Comparison of ENCODE assay signal across 8 mouse cellular contexts in the genomic region with DNA sequence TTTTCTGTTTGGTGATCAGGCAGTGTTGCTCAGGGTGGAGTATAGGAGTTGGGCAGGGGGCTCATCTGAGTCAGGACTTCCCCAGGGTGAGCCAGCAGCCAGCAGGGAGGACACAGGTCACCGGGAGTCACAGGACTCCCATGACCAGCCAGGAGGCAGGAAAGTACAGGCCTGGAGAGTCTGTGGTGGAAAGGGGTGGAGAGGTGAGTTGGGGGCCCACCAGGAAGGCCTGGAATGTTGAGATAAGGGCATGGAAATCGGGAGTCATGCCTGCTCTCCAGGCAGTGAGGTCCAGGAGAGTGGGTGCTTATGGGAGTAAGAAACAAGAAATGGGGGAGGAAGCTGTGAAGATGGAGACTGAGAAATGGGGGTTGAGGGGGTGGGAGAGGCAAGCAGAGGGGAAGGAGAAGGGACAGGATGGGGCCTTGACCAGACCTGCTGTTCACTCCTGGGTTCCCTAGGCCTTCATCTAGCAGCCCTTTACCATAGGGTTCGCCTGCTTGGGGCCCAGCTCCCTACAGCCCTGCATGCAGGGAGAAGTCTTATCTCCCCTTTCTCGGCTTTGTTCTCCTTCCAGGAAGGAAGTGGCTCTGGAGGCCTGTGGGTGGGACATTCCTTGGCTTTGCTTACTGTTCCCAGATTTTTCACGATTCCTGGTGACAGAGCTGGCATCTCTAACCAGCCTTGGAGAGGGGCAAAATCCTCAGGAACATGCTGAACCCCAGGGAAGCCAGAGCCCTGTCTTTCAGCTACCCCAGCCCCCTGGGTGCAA. TPM values are rescaled to one million over a fixed set of nuclear protein-coding genes. Genes with fewer than 3 reads are reported as not detected.
DNase-seq lines count a peak whose midpoint lies in the region; ATAC-seq and TF ChIP-seq lines count a peak whose summit lies in the region.

No protein-coding gene starts in this region.

- intact Hi-C loops in left cerebral cortex, adult 2 months (cut with DNase I), result loop anchor here (1.0 kb wide), 1 partner anchor 21 kb away; no protein-coding TSS in a partner anchor
- intact Hi-C loops in left cerebral cortex, postnatal 4 days (cut with DNase I), result loop anchor here (10.0 kb wide), 1 partner anchor 202 kb away; the partner anchor contains the start of gene Rara

- no peaks in the 10 kb centered on the region for H3K36me3 ChIP-seq in heart, embryonic 12.5 days

- H3K4me2 ChIP-seq in heart, embryonic 12.5 days, result peak overlapping the region; percentile 29

- H3K27me3 ChIP-seq in heart, embryonic 12.5 days (replicated peaks), result no peaks in the 10 kb centered on the region

- DNase-seq in left cerebral cortex, adult 2 months (ENCODE audit: extremely low spot score in 1 of 2, low spot score in 2 of 2), result peak in 1 of 2 experiments; percentile 48
- DNase-seq in left cerebral cortex, postnatal 4 days, result no peak
- DNase-seq in kidney, postnatal 14 days, result peak; percentile 52
- peak; percentile 79 for DNase-seq in lung, postnatal 36 days
- no peak for DNase-seq in embryo, embryonic 11 days
- no peak for DNase-seq in spleen, postnatal 4 days (ENCODE audit: low spot score in 2 of 2)
- no peak for DNase-seq in cerebellum, postnatal 10 days

- H3K9me3 ChIP-seq in heart, embryonic 12.5 days (replicated peaks), result no peaks in the 10 kb centered on the region

- peak overlapping the region; percentile 89 for H3K27ac ChIP-seq in left cerebral cortex, adult 2 months
- peak overlapping the region; percentile 90 for H3K27ac ChIP-seq in heart, embryonic 12.5 days (ENCODE audit: poor library complexity, severe bottlenecking)

- 10% methylated on average over 5 of the region's 5 CpGs for WGBS in heart, embryonic 12.5 days

- H3K4me3 ChIP-seq in left cerebral cortex, adult 2 months, result no peak overlapping the region
- no peak overlapping the region for H3K4me3 ChIP-seq in heart, embryonic 12.5 days

- peak; percentile 73 for ATAC-seq in heart, embryonic 12.5 days (ENCODE audit: insufficient number of reproducible peaks, low FRiP score)

- peak overlapping the region; percentile 24; the same call in 1 of the 2 replicates for H3K9ac ChIP-seq in heart, embryonic 12.5 days

- TF ChIP-seq CTCF in left cerebral cortex, adult 2 months (IDR thresholded peaks at IDR 0.05), result no peak

- H3K4me1 ChIP-seq in heart, embryonic 12.5 days (replicated peaks), result peaks cover 65% of the 10 kb centered on the region

RNA-seq across cellular contexts. Expression of gene Ccr7, which starts 28.2 kb away (rescaled TPM):
- total RNA-seq in left cerebral cortex, adult 2 months (2021), result not detected
- total RNA-seq in left cerebral cortex, postnatal 4 days (2021), result not detected
- 0.08 TPM in 1 of 2 replicates, not detected in the other for polyA plus RNA-seq in heart, embryonic 12.5 days (2016; fragmentation: Nextera tagmentation; extraction: Ambion mirVana)

RNA-seq across cellular contexts. Expression of gene Tns4, which starts 37.6 kb away (rescaled TPM):
- 1 to 10 TPM in 1 of 2 experiments, under 1 TPM in 1; 0.19 to 1.1 TPM for total RNA-seq in left cerebral cortex, adult 2 months (2021)
- total RNA-seq in left cerebral cortex, postnatal 4 days (2021), result not detected
- 0.05 and 0.11 TPM in 2 replicates for polyA plus RNA-seq in heart, embryonic 12.5 days (2016; fragmentation: Nextera tagmentation; extraction: Ambion mirVana)

Comparison
In these comparisons a context has a peak if more than half of its experiments do, and no peak if none do; other contexts are left out.
1. DNase-seq: peak in kidney, postnatal 14 days (single experiment) and lung, postnatal 36 days (single experiment); none in left cerebral cortex, postnatal 4 days (single experiment), embryo, embryonic 11 days (single experiment), spleen, postnatal 4 days (0 of 2) and cerebellum, postnatal 10 days (0 of 2).